In the genomic region with DNA sequence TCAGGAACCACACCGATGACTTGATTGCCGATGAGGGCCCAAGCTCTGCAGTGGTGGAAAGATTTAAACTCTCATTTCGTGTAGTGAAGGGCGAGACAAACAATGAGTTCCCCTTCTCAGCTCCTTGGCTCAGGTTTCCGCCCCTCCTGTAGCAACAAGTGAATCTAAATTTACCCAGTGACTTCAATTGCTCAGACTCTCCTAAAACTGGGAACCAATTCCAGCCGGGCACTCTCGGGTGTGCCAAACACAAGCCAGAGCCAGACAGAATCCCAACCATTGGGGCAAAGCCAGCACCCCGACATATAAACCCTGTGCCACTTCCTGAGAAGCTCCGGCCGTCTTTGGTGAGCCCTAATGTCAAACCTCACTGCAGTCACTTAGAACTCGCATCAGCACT, we compare ENCODE assay signal across 14 mouse cellular contexts. TPM values are rescaled to one million over a fixed set of nuclear protein-coding genes. Genes with fewer than 3 reads are reported as not detected.
DNase-seq lines count a peak whose midpoint lies in the region; ATAC-seq and TF ChIP-seq lines count a peak whose summit lies in the region.
"Had no signal": no experiment of that assay in that cellular context is flagged by ENCODE, and none has a peak within 500 bp of the region (broad histone marks: within the 10 kb centered on the region; RNA-seq: fewer than 3 reads in every experiment).

A gene (minus strand): TSS at position 139 of the 400 bp plus-strand sequence.

- H3K9ac ChIP-seq in lung, postnatal 0 days (replicated peaks; ENCODE audit: low read depth), result no peak within 1 kb of the TSS
- peak within 1 kb of the TSS; percentile 77 for H3K9ac ChIP-seq in heart, postnatal 0 days (replicated peaks; ENCODE audit: low read depth, low read length)
- no peak within 1 kb of the TSS for H3K9ac ChIP-seq in hindbrain, embryonic 12.5 days
- H3K9ac ChIP-seq: intestine, embryonic 15.5 days; liver, embryonic 12.5 days; neural tube, embryonic 12.5 days had no signal

- peak; percentile 50 for DNase-seq in lung, postnatal 0 days (ENCODE audit: low spot score)
- no peak for DNase-seq in lung, postnatal 14 days
- peak; percentile 85 for DNase-seq in gastrocnemius, postnatal 25 days
- DNase-seq in heart, postnatal 0 days (ENCODE audit: low spot score), result peak; percentile 93
- DNase-seq in lung, postnatal 4 days, result peak; percentile 13 to 34
- no peak for DNase-seq in T-cell, adult 2 months (ENCODE audit: low spot score)
- DNase-seq in embryo, embryonic 9.5 days (ENCODE audit: extremely low spot score), result no peak
- DNase-seq: cerebellum, postnatal 25 days; retina, postnatal 1 day had no signal

- no peak for TF ChIP-seq CTCF in lung, postnatal 0 days (IDR thresholded peaks at IDR 0.05)
- no peak for TF ChIP-seq CTCF in heart, postnatal 0 days (IDR thresholded peaks at IDR 0.05; ENCODE audit: low read depth)

- no peak within 1 kb of the TSS for H3K4me3 ChIP-seq in lung, postnatal 0 days (ENCODE audit: low read depth, low read length)
- peak within 1 kb of the TSS; percentile 54 for H3K4me3 ChIP-seq in heart, postnatal 0 days (ENCODE audit: low read depth, low read length)
- H3K4me3 ChIP-seq in hindbrain, embryonic 12.5 days, result no peak within 1 kb of the TSS
- H3K4me3 ChIP-seq: intestine, embryonic 15.5 days; liver, embryonic 12.5 days; midbrain, embryonic 10.5 days; neural tube, embryonic 12.5 days had no signal

- no peak for TF ChIP-seq EP300 in lung, postnatal 0 days (IDR thresholded peaks at IDR 0.05)
- TF ChIP-seq EP300 in heart, postnatal 0 days (IDR thresholded peaks at IDR 0.05; ENCODE audit: low read depth), result peak; percentile 54; the same call in 1 of the 2 replicates

- no peak within 1 kb of the TSS for H3K4me2 ChIP-seq in lung, postnatal 0 days (replicated peaks; ENCODE audit: low read depth, low read length)
- peak within 1 kb of the TSS; percentile 59 for H3K4me2 ChIP-seq in heart, postnatal 0 days (ENCODE audit: low read depth, low read length)
- no peak within 1 kb of the TSS for H3K4me2 ChIP-seq in hindbrain, embryonic 12.5 days (replicated peaks)
- H3K4me2 ChIP-seq: intestine, embryonic 15.5 days; liver, embryonic 12.5 days; neural tube, embryonic 12.5 days had no signal

- no peaks in the 10 kb centered on the region for H3K4me1 ChIP-seq in lung, postnatal 0 days (ENCODE audit: insufficient read depth, low read depth, low read length)
- peaks cover 11% of the 10 kb centered on the region; the same call in 1 of the 2 replicates for H3K4me1 ChIP-seq in heart, postnatal 0 days (ENCODE audit: control insufficient read depth, insufficient read depth)
- H3K4me1 ChIP-seq in hindbrain, embryonic 12.5 days, result no peaks in the 10 kb centered on the region
- H3K4me1 ChIP-seq: intestine, embryonic 15.5 days; liver, embryonic 12.5 days; midbrain, embryonic 10.5 days; neural tube, embryonic 12.5 days had no signal

- H3K27me3 ChIP-seq in lung, postnatal 0 days (replicated peaks; ENCODE audit: insufficient read depth, low read length), result no peaks in the 10 kb centered on the region
- H3K27me3 ChIP-seq in heart, postnatal 0 days (ENCODE audit: control insufficient read depth, insufficient read depth, low read length), result no peaks in the 10 kb centered on the region
- H3K27me3 ChIP-seq in hindbrain, embryonic 12.5 days, result no peaks in the 10 kb centered on the region
- H3K27me3 ChIP-seq: intestine, embryonic 15.5 days; liver, embryonic 12.5 days; neural tube, embryonic 12.5 days had no signal

- H3K9me3 ChIP-seq in lung, postnatal 0 days (ENCODE audit: low read length), result no peaks in the 10 kb centered on the region
- no peaks in the 10 kb centered on the region for H3K9me3 ChIP-seq in heart, postnatal 0 days (replicated peaks; ENCODE audit: control insufficient read depth, low read length)
- H3K9me3 ChIP-seq in hindbrain, embryonic 12.5 days (replicated peaks), result no peaks in the 10 kb centered on the region
- H3K9me3 ChIP-seq: intestine, embryonic 15.5 days; liver, embryonic 12.5 days; midbrain, embryonic 10.5 days; neural tube, embryonic 12.5 days had no signal

- 0 out of 2 replicates have a peak, but pooled peaks have one; percentile 12 for ATAC-seq in lung, postnatal 0 days
- ATAC-seq in heart, postnatal 0 days (ENCODE audit: insufficient read depth, low read depth), result peak; percentile 90
- ATAC-seq in hindbrain, embryonic 12.5 days (ENCODE audit: low FRiP score), result no peak
- ATAC-seq: intestine, embryonic 15.5 days; liver, embryonic 12.5 days had no signal

- 26% methylated on average over 11 of the region's 11 CpGs for WGBS in lung, postnatal 0 days
- 31% methylated on average over 11 of the region's 11 CpGs for WGBS in heart, postnatal 0 days
- 72% methylated on average over 11 of the region's 11 CpGs for WGBS in hindbrain, embryonic 12.5 days

- H3K27ac ChIP-seq in lung, postnatal 0 days (ENCODE audit: low read length), result no peak within 1 kb of the TSS
- H3K27ac ChIP-seq in heart, postnatal 0 days (ENCODE audit: low read depth), result peak within 1 kb of the TSS; percentile 93
- H3K27ac ChIP-seq in hindbrain, embryonic 12.5 days, result no peak within 1 kb of the TSS
- H3K27ac ChIP-seq: intestine, embryonic 15.5 days; liver, embryonic 12.5 days; midbrain, embryonic 10.5 days; neural tube, embryonic 12.5 days had no signal

- no peaks in the 10 kb centered on the region for H3K36me3 ChIP-seq in lung, postnatal 0 days (ENCODE audit: insufficient read depth, low read length)
- H3K36me3 ChIP-seq in heart, postnatal 0 days (replicated peaks; ENCODE audit: control insufficient read depth, insufficient read depth, low read length), result 0 out of 2 replicates have a peak, but pooled peaks cover 3% of the 10 kb centered on the region
- H3K36me3 ChIP-seq in hindbrain, embryonic 12.5 days, result no peaks in the 10 kb centered on the region
- H3K36me3 ChIP-seq: intestine, embryonic 15.5 days; liver, embryonic 12.5 days; midbrain, embryonic 10.5 days; neural tube, embryonic 12.5 days had no signal

RNA-seq across cellular contexts. Expression of the gene that starts here (rescaled TPM):
- polyA plus RNA-seq in lung, postnatal 0 days (2015; fragmentation: Nextera tagmentation; extraction: Ambion mirVana), result 4.2 and 6.1 TPM in 2 replicates
- 100 to 1,000 TPM; 142 to 155 TPM for total RNA-seq in gastrocnemius, postnatal 25 days (2021)
- total RNA-seq in heart, postnatal 0 days (2014; rRNA removed; ENCODE audit: low replicate concordance), result 97.9 and 117 TPM in 2 replicates
- 135 and 143 TPM in 2 replicates for polyA plus RNA-seq in heart, postnatal 0 days (2015; fragmentation: Nextera tagmentation; extraction: Ambion mirVana)
- polyA plus RNA-seq in hindbrain, embryonic 12.5 days (2016; fragmentation: Nextera tagmentation; extraction: Ambion mirVana), result 0.15 and 1.3 TPM in 2 replicates
- polyA plus RNA-seq: midbrain, embryonic 10.5 days had no signal

Comparison
In these comparisons a context has a peak if more than half of its experiments do, and no peak if none do; other contexts are left out.
1. RNA of the gene that starts here (polyA plus RNA-seq): 135 to 143 TPM in heart, postnatal 0 days; 4.2 to 6.1 TPM in lung, postnatal 0 days and 0.15 to 1.3 TPM in hindbrain, embryonic 12.5 days; every median in the first group is over 10 times any median in the second.
2. DNase-seq: peak in lung, postnatal 0 days (single experiment), gastrocnemius, postnatal 25 days (single experiment), heart, postnatal 0 days (single experiment) and lung, postnatal 4 days (2 of 2); none in lung, postnatal 14 days (single experiment), T-cell, adult 2 months (single experiment) and embryo, embryonic 9.5 days (single experiment).